Mouse (Mus musculus): Measurements from ENCODE around the gene Prps1. TPM values are rescaled to one million over a fixed set of nuclear protein-coding genes. Genes with fewer than 3 reads are reported as not detected.

The Prps1 gene
- polyA plus RNA-seq, 1 experiment from 2014 or later, result 32.0 TPM

DNA sequence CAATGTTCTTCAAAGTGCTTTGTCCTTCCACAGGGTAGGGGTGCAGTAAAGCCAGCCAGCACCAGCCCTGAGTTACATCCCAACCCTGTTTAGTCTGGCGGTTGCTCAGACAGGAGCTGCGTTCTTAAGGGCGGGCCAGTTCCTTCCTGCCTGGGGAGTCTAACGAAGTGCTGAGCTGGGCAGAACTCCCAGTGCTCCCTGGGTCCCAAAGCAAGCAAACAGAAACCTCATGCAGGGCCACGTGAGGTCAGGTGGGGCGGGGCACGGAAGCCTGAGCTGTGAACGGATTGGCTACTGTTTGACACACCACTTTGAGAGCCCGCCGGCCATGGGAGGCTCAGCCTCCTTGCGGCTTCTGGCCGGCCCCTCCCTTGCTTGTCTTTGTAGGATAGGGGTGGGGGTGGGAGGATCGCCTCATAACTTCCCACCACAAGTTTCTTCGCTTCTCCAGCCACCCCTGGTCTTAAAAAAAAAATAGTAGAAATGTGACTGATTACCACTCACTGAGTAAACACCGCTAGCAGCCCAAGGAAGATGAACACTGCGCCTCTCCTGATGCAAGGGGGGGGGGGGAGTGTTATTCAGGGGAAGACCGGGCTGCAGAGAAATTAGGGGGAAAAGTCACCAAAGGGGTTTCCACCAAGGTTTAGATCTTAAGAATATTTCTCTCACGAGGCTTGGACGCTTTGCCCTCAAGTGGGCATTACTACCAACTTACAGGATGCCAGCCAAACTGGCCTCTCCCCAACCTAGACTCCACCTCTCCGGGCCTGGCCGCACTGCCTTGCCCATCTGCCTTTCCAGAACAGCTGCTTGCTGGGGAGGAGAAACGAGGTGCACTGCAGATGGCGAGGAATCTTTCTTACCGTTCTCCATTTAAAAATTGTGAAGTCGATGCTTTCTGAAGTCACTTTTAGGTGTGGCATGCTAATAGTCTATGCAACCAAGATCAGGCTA is 64.0 kb downstream of the Prps1 start:
- Histone ChIP-seq H3K4me2 (ENCODE audit: low read depth, low read length) (peak overlapping the region; percentile 49), H3K36me3 (ENCODE audit: control insufficient read depth, insufficient read depth, low read length) (no peaks in the 10 kb centered on the region), H3K4me3 (replicated peaks; ENCODE audit: low read length) (peak overlapping the region; percentile 14; the same call in 1 of the 2 replicates), H3K27ac (ENCODE audit: low read length) (peak overlapping the region; percentile 82), H3K9me3 (replicated peaks; ENCODE audit: control insufficient read depth, low read length) (no peaks in the 10 kb centered on the region), H3K9ac (ENCODE audit: low read length) (no peak overlapping the region; the same call in none of the 2 replicates), H3K4me1 (ENCODE audit: control insufficient read depth, insufficient read depth, low read length) (peaks cover 4% of the 10 kb centered on the region; the same call in 1 of the 2 replicates), H3K27me3 (ENCODE audit: control insufficient read depth, insufficient read depth, low read length) (peaks cover 9% of the 10 kb centered on the region)
- 24% methylated on average over 24 of the region's 25 CpGs for WGBS
- ATAC-seq (ENCODE audit: insufficient read depth, low FRiP score), result peak; percentile 96

GRCm38 (mm10) chrX:140522071-140522765 is 65.8 kb downstream of the Prps1 start:
- WGBS, result 48% methylated on average over 14 of the region's 14 CpGs
- H3K27ac ChIP-seq (ENCODE audit: low read length), result no peak overlapping the region
- H3K9ac ChIP-seq (ENCODE audit: low read length), result no peak overlapping the region
- no peak overlapping the region for H3K4me2 ChIP-seq (ENCODE audit: low read depth, low read length)
- no peak overlapping the region for H3K4me3 ChIP-seq (replicated peaks; ENCODE audit: low read length)
- no peaks in the 10 kb centered on the region for H3K36me3 ChIP-seq (ENCODE audit: control insufficient read depth, insufficient read depth, low read length)
- H3K9me3 ChIP-seq (replicated peaks; ENCODE audit: control insufficient read depth, low read length), result no peaks in the 10 kb centered on the region
- peaks cover 4% of the 10 kb centered on the region; the same call in 1 of the 2 replicates for H3K4me1 ChIP-seq (ENCODE audit: control insufficient read depth, insufficient read depth, low read length)
- H3K27me3 ChIP-seq (ENCODE audit: control insufficient read depth, insufficient read depth, low read length), result peaks cover 9% of the 10 kb centered on the region
- ATAC-seq (ENCODE audit: insufficient read depth, low FRiP score), result no peak

GRCm38 (mm10) chrX:140524231-140524630 is 67.8 kb downstream of the Prps1 start:
- Histone ChIP-seq H3K9ac (ENCODE audit: low read length) (no peak overlapping the region), H3K36me3 (ENCODE audit: control insufficient read depth, insufficient read depth, low read length) (no peaks in the 10 kb centered on the region), H3K4me3 (replicated peaks; ENCODE audit: low read length) (no peak overlapping the region), H3K9me3 (replicated peaks; ENCODE audit: control insufficient read depth, low read length) (no peaks in the 10 kb centered on the region), H3K4me2 (ENCODE audit: low read depth, low read length) (no peak overlapping the region), H3K27ac (ENCODE audit: low read length) (no peak overlapping the region), H3K4me1 (ENCODE audit: control insufficient read depth, insufficient read depth, low read length) (peaks cover 4% of the 10 kb centered on the region; the same call in 1 of the 2 replicates), H3K27me3 (ENCODE audit: control insufficient read depth, insufficient read depth, low read length) (no peaks in the 10 kb centered on the region; the same call in 1 of the 2 replicates)
- no peak for ATAC-seq (ENCODE audit: insufficient read depth, low FRiP score)
- WGBS, result 87% methylated on average over 5 of the region's 5 CpGs

Other genes with a start within 250 kb of the Prps1 start
- gene Frmpd3, start 114.3 kb upstream of the Prps1 start, polyA plus RNA-seq (2015; fragmentation: Nextera tagmentation; extraction: Ambion mirVana), result not detected in 2 replicates
- gene Tsc22d3, start 144.0 kb downstream of the Prps1 start, polyA plus RNA-seq (2015; fragmentation: Nextera tagmentation; extraction: Ambion mirVana), result 94.0 and 108 TPM in 2 replicates
- 3.5 and 4.1 TPM in 2 replicates for gene Mid2, start 208.0 kb downstream of the Prps1 start, polyA plus RNA-seq (2015; fragmentation: Nextera tagmentation; extraction: Ambion mirVana)